Mouse (Mus musculus) gastrocnemius, postnatal 4 days (tissue): ENCODE data around the gene Tfpi. TPM values are rescaled to one million over a fixed set of nuclear protein-coding genes. Genes with fewer than 3 reads are reported as not detected.
"Not testable (repeated sequence)": the region's sequence is repeated elsewhere in the genome, so short reads cannot be mapped to it uniquely, and the experiment has no call there.

Experiments
- DNase-seq, 2 experiments: peaks; one replicate each; pipeline ENCODE4 v3.0.0; 2021 to 2022; ENCODE audit warnings: low spot score in 2 of 2, mixed read lengths in 2 of 2
- long read RNA-seq, 2 experiments: library from polyadenylated mRNA; stranded (forward); transcript quantifications; one replicate each; pipeline ENCODE4 v2.0.0; 2021
- total RNA-seq, 2 experiments: library from RNA; stranded (reverse); gene quantifications; 2 replicates each; pipeline ENCODE4 v1.2.3; 2021

The Tfpi gene
- total RNA-seq: 10 to 100 TPM; 18.4 to 19.9 TPM
- long read RNA-seq, experiment 1, partial matches to known transcripts: 0 of 21 reads
- long read RNA-seq, experiment 1, other reads (novel, unspliced or antisense): 17 of 21 reads
- long read RNA-seq, experiment 2, partial matches to known transcripts: 0 of 17 reads
- long read RNA-seq, experiment 2, other reads (novel, unspliced or antisense): 12 of 17 reads

DNA sequence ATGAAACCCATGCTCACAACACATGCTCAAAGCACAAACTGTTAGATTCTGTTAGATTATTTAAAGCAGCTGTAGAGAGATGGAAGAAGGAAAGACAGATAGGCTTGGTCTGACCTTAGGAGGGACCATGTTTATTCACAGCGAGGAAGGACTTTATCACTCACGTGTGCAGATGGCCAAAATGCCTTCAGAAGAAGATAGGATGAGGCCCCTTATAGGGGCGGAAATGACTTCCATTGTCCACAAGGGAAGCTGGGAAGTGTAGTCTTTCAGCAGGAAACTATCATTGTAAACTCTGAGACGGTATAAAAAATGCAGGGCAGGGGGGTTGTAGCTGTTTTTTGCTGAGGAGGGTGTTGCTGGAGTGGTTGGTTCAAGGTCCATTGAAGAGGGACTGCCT is at the start of gene Tfpi:
Tfpi (minus strand) TSS at position 199 of the 400 bp plus-strand sequence.
- no peak for DNase-seq

GRCm38 (mm10) chr2:84526221-84526620 is 49.6 kb upstream of the Tfpi start:
- DNase-seq: no peak

DNA sequence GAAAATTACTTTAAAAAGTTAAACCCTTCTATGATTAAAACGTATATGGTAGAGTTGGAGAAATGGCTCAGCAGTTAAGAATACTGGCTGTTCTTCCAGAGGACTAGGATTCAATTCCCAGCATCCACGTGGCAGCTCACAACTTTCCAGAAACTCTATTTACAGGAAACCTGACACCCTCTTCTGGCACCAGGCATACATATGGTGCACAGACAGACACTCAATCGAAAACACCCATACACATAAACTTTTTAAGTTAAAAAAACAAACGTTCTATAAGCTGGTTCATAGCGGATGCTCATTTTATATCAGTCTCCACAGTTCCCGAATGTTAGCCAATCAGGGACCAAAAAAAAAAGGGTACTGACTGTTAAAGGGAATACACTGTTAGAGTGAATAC is 49.2 kb upstream of the Tfpi start:
- DNase-seq: no peak

DNA sequence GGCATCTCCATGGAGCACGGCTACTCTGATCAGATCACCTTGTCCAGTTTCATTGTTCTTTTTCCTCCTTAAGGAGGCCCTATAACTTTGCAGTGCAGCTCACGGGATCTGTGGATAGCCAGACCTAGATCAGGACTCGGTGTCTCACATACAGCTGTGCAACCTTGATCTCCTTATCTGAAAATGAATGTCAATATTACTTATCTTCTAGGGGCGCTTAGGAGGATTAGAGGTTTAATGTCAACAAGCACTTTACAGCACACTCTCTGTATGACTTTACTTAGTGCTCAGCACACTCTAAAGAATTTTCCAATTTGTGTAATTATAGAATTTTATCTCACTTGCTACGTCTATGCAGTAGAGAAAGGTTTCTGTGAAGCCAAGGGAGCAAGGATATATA is 48.5 kb upstream of the Tfpi start:
- DNase-seq: no peak

- DNase-seq: no peak
Observed at GRCm38 (mm10) chr2:84523994-84524393, 47.4 kb upstream of the Tfpi start.

DNA sequence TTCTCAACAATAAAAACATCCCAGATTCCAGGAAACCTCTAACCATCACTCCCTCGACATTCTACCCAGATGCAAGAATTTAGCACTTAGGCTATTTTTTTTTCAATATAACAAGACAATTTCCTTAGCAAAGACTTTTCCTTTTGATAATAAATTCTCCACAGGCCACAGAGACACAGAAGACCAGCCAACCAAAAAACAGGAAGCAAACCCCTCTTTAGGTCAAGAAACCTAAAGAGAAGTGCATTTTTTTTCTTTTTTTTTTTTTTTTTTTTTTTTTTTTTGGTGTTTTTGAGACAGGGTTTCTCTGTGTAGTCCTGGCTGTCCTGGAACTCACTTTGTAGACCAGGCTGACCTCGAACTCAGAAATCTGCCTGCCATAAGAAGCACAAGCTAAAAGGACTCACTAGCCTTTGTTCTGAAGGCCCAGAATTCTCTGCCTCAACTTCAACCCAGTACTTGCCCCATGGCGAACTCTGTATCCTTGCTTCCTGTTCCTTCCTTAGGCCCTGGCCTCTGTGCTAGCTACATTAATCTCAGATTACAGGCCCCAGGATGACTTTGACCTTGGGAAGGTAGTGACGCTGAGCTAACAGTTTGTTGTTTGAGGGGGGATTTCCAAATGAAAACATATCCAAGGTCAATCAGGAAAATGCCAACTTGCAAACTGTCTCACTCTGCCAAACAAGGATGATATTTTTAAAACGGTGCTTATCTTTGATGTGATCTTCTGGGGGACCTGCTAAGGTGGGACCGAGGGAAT is 46.7 kb upstream of the Tfpi start:
- DNase-seq: no peak

- no peak for DNase-seq
Observed at GRCm38 (mm10) chr2:84519514-84520067, 43.0 kb upstream of the Tfpi start.

- no peak for DNase-seq
Observed at GRCm38 (mm10) chr2:84518767-84519166, 42.2 kb upstream of the Tfpi start.

GRCm38 (mm10) chr2:84513281-84513680 is 36.7 kb upstream of the Tfpi start:
- no peak for DNase-seq

GRCm38 (mm10) chr2:84511508-84511907 is 34.9 kb upstream of the Tfpi start:
- DNase-seq: no peak

DNA sequence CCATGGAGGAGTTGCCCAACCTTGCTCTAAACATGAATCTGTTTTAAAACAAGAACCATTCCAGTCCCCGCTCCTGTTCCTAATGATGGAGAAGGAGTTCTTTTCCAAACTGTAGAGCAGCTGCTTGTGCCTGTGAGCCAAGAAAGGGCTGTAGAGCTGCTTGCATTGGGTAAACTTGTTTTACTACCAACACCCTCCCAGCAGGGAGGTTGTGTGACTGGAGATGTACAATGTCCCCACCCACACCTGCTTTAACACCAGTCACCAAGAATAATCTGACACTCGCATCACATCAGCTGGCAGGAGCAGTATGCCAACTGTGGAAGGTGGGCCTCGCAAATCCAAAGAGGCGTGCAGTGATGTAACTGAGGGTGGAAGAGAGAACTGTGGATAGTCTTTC is 34.5 kb upstream of the Tfpi start:
- DNase-seq: no peak

DNA sequence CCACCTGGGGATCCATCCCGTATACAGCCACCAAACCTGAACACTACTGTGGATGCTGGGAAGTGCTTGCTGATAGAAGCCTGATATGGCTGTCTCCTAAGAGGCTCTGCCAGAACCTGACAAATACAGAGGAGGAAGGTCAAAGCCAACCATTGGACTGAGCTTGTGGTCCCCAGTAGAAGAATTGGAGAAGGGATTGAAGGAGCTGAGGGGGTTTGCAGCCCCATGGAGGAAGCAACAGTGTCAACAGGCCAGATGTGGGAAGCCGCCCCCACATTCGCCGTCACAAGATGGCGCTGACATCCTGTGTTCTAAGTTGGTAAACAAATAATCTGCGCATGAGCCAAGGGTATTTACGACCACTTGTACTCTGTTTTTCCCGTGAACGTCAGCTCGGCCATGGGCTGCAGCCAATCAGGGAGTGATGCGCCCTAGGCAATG is 28.4 kb upstream of the Tfpi start:
- not testable (repeated sequence) for DNase-seq

DNA sequence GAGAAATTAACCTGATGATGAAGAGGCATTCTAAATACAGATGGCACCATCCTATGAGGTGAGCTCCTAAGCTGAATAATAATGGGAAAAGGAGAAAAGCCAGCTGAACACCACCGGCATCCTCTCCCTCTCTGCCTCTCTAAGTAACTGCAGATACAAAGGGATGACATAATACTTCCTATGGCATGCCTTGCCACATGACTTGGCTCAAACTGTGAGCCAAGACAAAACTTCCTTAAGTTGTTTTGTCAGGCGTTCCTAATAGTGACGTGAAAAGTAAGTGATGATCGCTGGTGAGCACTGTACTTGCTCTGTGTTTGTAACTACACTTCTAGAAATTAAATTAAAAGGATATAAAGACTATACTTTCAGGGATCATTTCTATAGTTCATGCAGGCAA is 27.7 kb upstream of the Tfpi start:
- no peak for DNase-seq

- DNase-seq: no peak
Observed at GRCm38 (mm10) chr2:84498921-84499320, 22.3 kb upstream of the Tfpi start.

GRCm38 (mm10) chr2:84495108-84495507 is 18.5 kb upstream of the Tfpi start:
- DNase-seq: no peak

- no peak for DNase-seq
Observed at GRCm38 (mm10) chr2:84493626-84494025, 17.1 kb upstream of the Tfpi start.

DNA sequence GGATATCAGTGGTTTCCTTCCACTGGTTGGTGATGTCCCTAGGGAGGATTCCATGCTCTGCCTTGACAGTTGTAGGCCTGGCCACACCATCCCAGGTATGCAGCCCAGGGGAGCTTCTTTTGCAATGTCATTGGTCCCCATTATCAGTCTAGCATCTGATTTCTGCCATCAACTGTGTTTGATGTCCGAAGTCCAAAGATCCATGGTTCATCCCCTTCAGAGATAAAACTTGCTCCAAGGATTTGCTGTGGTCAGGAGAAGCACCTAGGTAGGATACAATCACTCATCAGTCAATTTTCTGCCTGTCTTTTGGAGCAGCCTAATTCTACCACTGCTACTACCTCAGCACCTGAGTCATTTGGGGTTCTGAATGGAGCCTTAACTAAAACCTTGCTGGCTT is 15.1 kb upstream of the Tfpi start:
- no peak for DNase-seq

- no peak for DNase-seq
Observed at GRCm38 (mm10) chr2:84487705-84488291, 11.2 kb upstream of the Tfpi start.

DNA sequence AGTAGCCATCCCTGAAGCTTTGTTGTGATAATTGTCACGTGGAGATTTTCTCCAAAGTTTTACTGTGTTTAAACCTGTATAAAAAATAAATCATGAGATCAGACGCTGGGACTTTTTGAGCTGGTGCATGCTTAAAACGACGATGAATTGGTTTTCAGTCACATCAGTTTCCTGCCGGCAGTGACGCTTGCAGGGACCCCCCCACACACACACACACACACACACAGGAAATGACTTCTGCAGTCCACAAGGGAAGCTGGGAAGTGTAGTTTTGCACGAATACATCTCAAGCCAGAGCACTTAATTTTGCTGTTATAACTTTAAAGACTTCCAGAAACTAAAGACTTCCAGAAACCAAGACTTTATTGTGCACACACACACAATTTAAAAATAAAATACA is 5.3 kb upstream of the Tfpi start:
- DNase-seq: peak in 1 of 2 experiments; percentile 34

DNA sequence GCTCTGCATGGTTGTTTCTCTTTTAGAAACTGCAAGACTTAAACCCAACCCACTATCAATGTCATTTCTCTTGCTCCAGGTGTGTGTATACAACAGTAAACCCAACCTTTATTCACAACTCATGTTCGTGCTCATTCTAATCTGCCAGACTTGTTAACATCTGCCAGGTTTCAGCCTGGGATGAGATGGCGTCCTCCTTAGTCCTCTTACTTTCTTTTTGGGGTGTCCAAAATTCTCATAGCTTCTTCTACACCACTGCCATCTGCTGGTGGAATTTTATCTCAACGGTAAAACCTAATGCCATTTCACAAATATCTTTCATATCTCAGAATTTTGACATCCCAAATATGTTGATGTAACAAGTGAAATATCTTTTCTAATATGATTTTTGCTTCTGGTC is 2.5 kb upstream of the Tfpi start:
- peak in 1 of 2 experiments; percentile 28 for DNase-seq

- no peak for DNase-seq
Observed at GRCm38 (mm10) chr2:84477759-84478158, 1.2 kb upstream of the Tfpi start.

GRCm38 (mm10) chr2:84476131-84476530 is 444 bp downstream of the Tfpi start:
- DNase-seq: no peak
